19 mouse cellular contexts compared by ENCODE assay signal in genomic region chr7:114747596-114747995, GRCm38 (mm10). TPM values are rescaled to one million over a fixed set of nuclear protein-coding genes. Genes with fewer than 3 reads are reported as not detected.
DNase-seq lines count a peak whose midpoint lies in the region; ATAC-seq and TF ChIP-seq lines count a peak whose summit lies in the region.
"Had no signal": no experiment of that assay in that cellular context is flagged by ENCODE, and none has a peak within 500 bp of the region (broad histone marks: within the 10 kb centered on the region; RNA-seq: fewer than 3 reads in every experiment).

No protein-coding gene starts in this region.

- no peak overlapping the region for H3K4me3 ChIP-seq in cerebellum, adult 2 months (replicated peaks; ENCODE audit: insufficient read depth, low read depth, low read length)
- H3K4me3 ChIP-seq in layer of hippocampus, adult 2 months, result no peak overlapping the region
- no peak overlapping the region for H3K4me3 ChIP-seq in stomach, embryonic 14.5 days (ENCODE audit: low read depth, low read length)
- H3K4me3 ChIP-seq in stomach, postnatal 0 days (ENCODE audit: low read depth, low read length), result no peak overlapping the region
- no peak overlapping the region for H3K4me3 ChIP-seq in heart, embryonic 12.5 days
- H3K4me3 ChIP-seq: heart, embryonic 10.5 days; myocyte had no signal

- H3K27me3 ChIP-seq in cerebellum, adult 2 months (ENCODE audit: control insufficient read depth, insufficient read depth, low read length), result no peaks in the 10 kb centered on the region; the same call in 1 of the 2 replicates
- no peaks in the 10 kb centered on the region for H3K27me3 ChIP-seq in stomach, embryonic 14.5 days (ENCODE audit: control insufficient read depth, insufficient read depth, low read length)
- no peaks in the 10 kb centered on the region for H3K27me3 ChIP-seq in stomach, postnatal 0 days (ENCODE audit: control insufficient read depth, insufficient read depth, low read length)
- H3K27me3 ChIP-seq in heart, embryonic 12.5 days (replicated peaks), result peaks cover 20% of the 10 kb centered on the region; the same call in 1 of the 2 replicates

- 0 out of 2 replicates have a peak, but pooled peaks have one; percentile 16 for ATAC-seq in stomach, embryonic 14.5 days (ENCODE audit: insufficient number of reproducible peaks, insufficient read depth, low FRiP score, low read depth)
- ATAC-seq in stomach, postnatal 0 days (ENCODE audit: low FRiP score, low TSS enrichment), result no peak
- ATAC-seq in heart, embryonic 12.5 days (ENCODE audit: insufficient number of reproducible peaks, low FRiP score), result no peak

- H3K9ac ChIP-seq in stomach, embryonic 14.5 days (replicated peaks; ENCODE audit: low read depth, low read length), result no peak overlapping the region
- H3K9ac ChIP-seq in stomach, postnatal 0 days (ENCODE audit: low read length), result no peak overlapping the region
- no peak overlapping the region for H3K9ac ChIP-seq in heart, embryonic 12.5 days

- H3K4me2 ChIP-seq in stomach, embryonic 14.5 days (replicated peaks; ENCODE audit: low read depth, low read length), result no peak overlapping the region
- H3K4me2 ChIP-seq in stomach, postnatal 0 days (replicated peaks; ENCODE audit: low read depth), result no peak overlapping the region
- no peak overlapping the region for H3K4me2 ChIP-seq in heart, embryonic 12.5 days
- H3K4me2 ChIP-seq: liver, embryonic 11.5 days had no signal

- H3K9me3 ChIP-seq in stomach, embryonic 14.5 days (ENCODE audit: control insufficient read depth, low read depth, low read length), result no peaks in the 10 kb centered on the region
- no peaks in the 10 kb centered on the region for H3K9me3 ChIP-seq in stomach, postnatal 0 days (ENCODE audit: control insufficient read depth, low read length)
- no peaks in the 10 kb centered on the region for H3K9me3 ChIP-seq in heart, embryonic 12.5 days (replicated peaks)
- H3K9me3 ChIP-seq: G1E; heart, embryonic 10.5 days had no signal

- peak in 1 of 2 experiments; percentile 36 for DNase-seq in cerebellum, adult 2 months
- DNase-seq in cerebellum, adult 8-10 months, result no peak
- DNase-seq in layer of hippocampus, adult 2 months (ENCODE audit: low spot score in 2 of 2), result peak; percentile 27 to 48
- DNase-seq in layer of hippocampus, postnatal 25 days (ENCODE audit: extremely low spot score in 1 of 2, low spot score in 1 of 2), result no peak
- no peak for DNase-seq in stomach, postnatal 0 days (ENCODE audit: low spot score)
- no peak for DNase-seq in adipocyte (ENCODE audit: low spot score)
- DNase-seq: heart, postnatal 4 days; kidney, adult 11 months; kidney, postnatal 25 days; thymus, adult 2 months had no signal

- H3K27ac ChIP-seq in cerebellum, adult 2 months (ENCODE audit: insufficient read depth, low read length), result peak overlapping the region; percentile 50; the same call in 1 of the 2 replicates
- peak overlapping the region; percentile 76 for H3K27ac ChIP-seq in layer of hippocampus, adult 2 months
- H3K27ac ChIP-seq in stomach, embryonic 14.5 days (ENCODE audit: low read length), result peak overlapping the region; percentile 27; the same call in 1 of the 2 replicates
- H3K27ac ChIP-seq in stomach, postnatal 0 days (replicated peaks), result no peak overlapping the region
- no peak overlapping the region for H3K27ac ChIP-seq in heart, embryonic 12.5 days (ENCODE audit: poor library complexity, severe bottlenecking)
- H3K27ac ChIP-seq: heart, embryonic 10.5 days had no signal

- TF ChIP-seq POLR2A in cerebellum, adult 2 months (IDR thresholded peaks at IDR 0.05; ENCODE audit: borderline replicate concordance, insufficient read depth, low read length), result no peak

- H3K36me3 ChIP-seq in stomach, embryonic 14.5 days (ENCODE audit: control insufficient read depth, insufficient read depth, low read length), result no peaks in the 10 kb centered on the region
- no peaks in the 10 kb centered on the region for H3K36me3 ChIP-seq in stomach, postnatal 0 days (ENCODE audit: control insufficient read depth, insufficient read depth, low read length)
- H3K36me3 ChIP-seq in heart, embryonic 12.5 days, result no peaks in the 10 kb centered on the region
- H3K36me3 ChIP-seq: G1E; heart, embryonic 10.5 days had no signal

- 64% methylated on average over 3 of the region's 3 CpGs for WGBS in cerebellum, adult 2 months
- 78% methylated on average over 3 of the region's 3 CpGs for WGBS in stomach, embryonic 14.5 days
- WGBS in stomach, postnatal 0 days, result 78% methylated on average over 3 of the region's 3 CpGs
- WGBS in heart, embryonic 12.5 days, result 62% methylated on average over 3 of the region's 3 CpGs

- no peak for TF ChIP-seq CTCF in cerebellum, adult 2 months (IDR thresholded peaks at IDR 0.05; ENCODE audit: borderline replicate concordance, insufficient read depth, low read depth, low read length)
- TF ChIP-seq CTCF in layer of hippocampus, adult 2 months (conservative IDR thresholded peaks at IDR 0.05), result no peak
- no peak for TF ChIP-seq CTCF in stomach, postnatal 0 days (IDR thresholded peaks at IDR 0.05; ENCODE audit: low read depth)

- TF ChIP-seq EP300 in stomach, postnatal 0 days (optimal IDR thresholded peaks at IDR 0.05), result no peak

- no peaks in the 10 kb centered on the region; the same call in 1 of the 2 replicates for H3K4me1 ChIP-seq in cerebellum, adult 2 months (ENCODE audit: control insufficient read depth, insufficient read depth, low read length)
- H3K4me1 ChIP-seq in stomach, embryonic 14.5 days (ENCODE audit: control insufficient read depth, insufficient read depth, low read length), result peaks cover 21% of the 10 kb centered on the region; the same call in 1 of the 2 replicates
- peaks cover 3% of the 10 kb centered on the region; the same call in 1 of the 2 replicates for H3K4me1 ChIP-seq in stomach, postnatal 0 days (replicated peaks; ENCODE audit: control insufficient read depth, insufficient read depth)
- peaks cover 8% of the 10 kb centered on the region for H3K4me1 ChIP-seq in heart, embryonic 12.5 days (replicated peaks)

RNA-seq across cellular contexts. Expression of gene Insc, which starts 4.1 kb away (rescaled TPM):
- 8.8 and 13.1 TPM in 2 replicates for polyA plus RNA-seq in cerebellum, adult 2 months (2012; rRNA removed)
- total RNA-seq in layer of hippocampus, adult 2 months (2021), result 1 to 10 TPM; 3.7 to 4.6 TPM
- 1 to 10 TPM; 4.9 to 5.4 TPM for total RNA-seq in layer of hippocampus, postnatal 25 days (2021)
- polyA plus RNA-seq in stomach, embryonic 14.5 days (2014; fragmentation: Nextera tagmentation; extraction: Ambion mirVana), result 18.1 and 23.2 TPM in 2 replicates
- polyA plus RNA-seq in stomach, postnatal 0 days (2015; fragmentation: Nextera tagmentation; extraction: Ambion mirVana), result 11.2 and 15.8 TPM in 2 replicates
- 1.5 and 1.9 TPM in 2 replicates for polyA plus RNA-seq in heart, embryonic 12.5 days (2016; fragmentation: Nextera tagmentation; extraction: Ambion mirVana)
- total RNA-seq: G1E; megakaryocyte-erythroid progenitor cell, adult 5-6 weeks had no signal
- polyA plus RNA-seq: G1E had no signal

RNA-seq across cellular contexts. Expression of gene Calcb, which starts 29.2 kb away (rescaled TPM):
- 3.8 and 4.5 TPM in 2 replicates for polyA plus RNA-seq in cerebellum, adult 2 months (2012; rRNA removed)
- total RNA-seq in layer of hippocampus, adult 2 months (2021), result under 1 TPM in 1 of 2 experiments, not detected in 1; 0.71 TPM
- under 1 TPM; 0.47 to 0.52 TPM for total RNA-seq in layer of hippocampus, postnatal 25 days (2021)
- 2.4 and 2.8 TPM in 2 replicates for polyA plus RNA-seq in stomach, embryonic 14.5 days (2014; fragmentation: Nextera tagmentation; extraction: Ambion mirVana)
- polyA plus RNA-seq in stomach, postnatal 0 days (2015; fragmentation: Nextera tagmentation; extraction: Ambion mirVana), result 3.5 and 3.7 TPM in 2 replicates
- polyA plus RNA-seq in heart, embryonic 12.5 days (2016; fragmentation: Nextera tagmentation; extraction: Ambion mirVana), result 0.27 TPM in 1 of 2 replicates, not detected in the other
- total RNA-seq: adrenal gland, postnatal 36 days; G1E; gastrocnemius, adult 8-10 months; megakaryocyte-erythroid progenitor cell, adult 5-6 weeks had no signal
- polyA plus RNA-seq: G1E; heart, embryonic 10.5 days; liver, embryonic 11.5 days had no signal

Comparison
In these comparisons a context has a peak if more than half of its experiments do, and no peak if none do; other contexts are left out.
1. DNase-seq: peak in layer of hippocampus, adult 2 months (2 of 2); none in cerebellum, adult 8-10 months (single experiment), layer of hippocampus, postnatal 25 days (0 of 2), stomach, postnatal 0 days (single experiment) and adipocyte (single experiment).
2. H3K27ac ChIP-seq: peak in cerebellum, adult 2 months (single experiment), layer of hippocampus, adult 2 months (single experiment) and stomach, embryonic 14.5 days (single experiment); none in stomach, postnatal 0 days (single experiment) and heart, embryonic 12.5 days (single experiment).